Mouse (Mus musculus) megakaryocyte, embryonic 14.5 days (primary cell): ENCODE results near the gene Sez6l. TPM values are rescaled to one million over a fixed set of nuclear protein-coding genes. Genes with fewer than 3 reads are reported as not detected.

Source experiments
- H3K27me3 ChIP-seq: replicated peaks from 2 replicates; pipeline ENCODE3; 2012; ENCODE audit warnings: inconsistent platforms
- H3K36me3 ChIP-seq: replicated peaks from 2 replicates; pipeline ENCODE3; 2012; ENCODE audit warnings: low read length, inconsistent platforms, mixed read lengths
- H3K4me1 ChIP-seq: 2 replicates; pipeline ENCODE4 v1.6.1; 2012; ENCODE audit warnings: inconsistent platforms
- H3K4me3 ChIP-seq: replicated peaks from 2 replicates; pipeline ENCODE3; 2012; ENCODE audit warnings: moderate library complexity, mild to moderate bottlenecking, inconsistent platforms
- H3K9me3 ChIP-seq: 2 replicates; pipeline ENCODE4 v1.6.1; 2012; ENCODE audit warnings: inconsistent platforms
- FLI1 ChIP-seq: IDR thresholded peaks from 2 replicates; pipeline ENCODE4 v1.6.1; 2012; ENCODE audit warnings: low read length, inconsistent platforms, mixed read lengths
- GATA1 ChIP-seq: IDR thresholded peaks from 3 replicates; pipeline ENCODE4 v1.6.1; 2012; ENCODE audit warnings: mixed read lengths, low read length, inconsistent platforms, borderline replicate concordance
- polyA plus RNA-seq: library from polyadenylated mRNA; stranded (reverse); fragments of >175 nt; gene quantifications from 2 replicates; pipeline ENCODE4 v1.2.3, GENCODE M21; 2012; ENCODE audit warnings: low replicate concordance; ENCODE audit not compliant: insufficient read depth

The Sez6l gene
- polyA plus RNA-seq, 1 experiment, result not detected

DNA sequence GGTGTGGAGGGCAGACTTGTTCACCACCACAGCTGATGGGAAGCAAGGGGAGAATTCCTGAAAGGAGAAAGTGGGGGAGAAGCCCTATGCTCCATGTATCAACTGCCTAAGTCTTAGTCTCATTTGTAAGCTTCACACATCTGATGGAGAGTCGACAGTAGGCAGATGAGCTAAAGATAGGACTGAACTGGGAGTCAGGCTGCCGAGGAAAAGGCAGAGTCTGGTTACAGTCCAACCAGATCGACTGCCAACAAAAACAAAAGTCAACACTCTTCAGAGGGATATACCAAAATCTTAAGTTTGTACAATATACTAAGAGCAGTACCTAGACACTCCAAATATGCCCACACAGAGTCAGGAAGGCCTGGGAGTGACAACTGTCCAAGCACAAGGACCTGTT, 38.7 kb downstream of the Sez6l start:
- H3K4me1 ChIP-seq, result no peaks in the 10 kb centered on the region
- H3K27me3 ChIP-seq, result peaks cover 13% of the 10 kb centered on the region
- H3K4me3 ChIP-seq, result no peak overlapping the region
- TF ChIP-seq FLI1 (no peak), GATA1 (no peak)
- H3K9me3 ChIP-seq, result 0 out of 2 replicates have a peak, but pooled peaks cover under 1% of the 10 kb centered on the region
- no peaks in the 10 kb centered on the region for H3K36me3 ChIP-seq

DNA sequence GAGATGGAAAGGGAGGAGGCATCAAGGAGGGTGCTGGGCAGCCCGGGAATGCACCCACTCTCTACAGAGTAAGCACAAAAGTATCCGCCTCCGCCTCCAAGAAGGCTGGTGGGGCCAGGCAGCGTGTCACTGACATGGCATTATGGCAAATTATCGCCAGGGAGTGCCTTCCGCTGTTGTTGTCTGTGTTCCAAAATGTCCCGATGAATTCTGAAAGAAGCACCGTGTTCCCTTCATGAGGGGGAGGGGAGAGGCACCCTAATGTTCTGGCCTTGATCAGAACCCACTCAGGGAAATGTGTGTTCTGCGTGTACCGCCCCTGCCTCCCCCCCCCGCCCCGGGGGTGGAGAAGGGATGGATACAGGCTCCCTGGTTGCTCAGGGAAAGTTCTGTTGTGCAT, 41.1 kb downstream of the Sez6l start:
- TF ChIP-seq GATA1 (no peak), FLI1 (no peak)
- no peaks in the 10 kb centered on the region for H3K36me3 ChIP-seq

DNA sequence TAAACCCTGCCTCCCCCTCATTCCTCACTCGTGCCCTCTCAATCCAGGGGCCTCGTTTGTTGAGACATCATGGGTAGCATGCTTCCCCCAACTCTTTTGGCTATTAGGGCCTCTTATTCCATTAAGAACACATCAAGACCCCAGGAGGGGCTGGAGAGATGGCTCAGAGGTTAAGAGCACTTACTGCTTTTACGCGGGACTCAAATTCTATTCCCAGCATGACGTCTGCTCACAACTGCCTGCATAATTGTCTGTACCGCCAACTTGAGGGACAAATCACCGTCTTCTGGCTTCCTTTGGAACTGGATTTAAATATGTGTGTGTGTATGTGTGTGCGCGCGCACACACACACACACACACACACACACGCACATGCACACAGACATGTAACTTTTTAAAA, 42.8 kb downstream of the Sez6l start:
- no peaks in the 10 kb centered on the region for H3K4me1 ChIP-seq
- H3K4me3 ChIP-seq, result no peak overlapping the region
- peaks cover 24% of the 10 kb centered on the region for H3K27me3 ChIP-seq
- TF ChIP-seq GATA1 (no peak), FLI1 (no peak)
- H3K9me3 ChIP-seq, result peaks cover 13% of the 10 kb centered on the region
- no peaks in the 10 kb centered on the region for H3K36me3 ChIP-seq

More for the DNA sequence above, 41.1 kb downstream of the Sez6l start:
- no peaks in the 10 kb centered on the region for H3K4me1 ChIP-seq
- no peak overlapping the region for H3K4me3 ChIP-seq
- H3K9me3 ChIP-seq, result peaks cover 13% of the 10 kb centered on the region
- H3K27me3 ChIP-seq, result peaks cover 17% of the 10 kb centered on the region

DNA sequence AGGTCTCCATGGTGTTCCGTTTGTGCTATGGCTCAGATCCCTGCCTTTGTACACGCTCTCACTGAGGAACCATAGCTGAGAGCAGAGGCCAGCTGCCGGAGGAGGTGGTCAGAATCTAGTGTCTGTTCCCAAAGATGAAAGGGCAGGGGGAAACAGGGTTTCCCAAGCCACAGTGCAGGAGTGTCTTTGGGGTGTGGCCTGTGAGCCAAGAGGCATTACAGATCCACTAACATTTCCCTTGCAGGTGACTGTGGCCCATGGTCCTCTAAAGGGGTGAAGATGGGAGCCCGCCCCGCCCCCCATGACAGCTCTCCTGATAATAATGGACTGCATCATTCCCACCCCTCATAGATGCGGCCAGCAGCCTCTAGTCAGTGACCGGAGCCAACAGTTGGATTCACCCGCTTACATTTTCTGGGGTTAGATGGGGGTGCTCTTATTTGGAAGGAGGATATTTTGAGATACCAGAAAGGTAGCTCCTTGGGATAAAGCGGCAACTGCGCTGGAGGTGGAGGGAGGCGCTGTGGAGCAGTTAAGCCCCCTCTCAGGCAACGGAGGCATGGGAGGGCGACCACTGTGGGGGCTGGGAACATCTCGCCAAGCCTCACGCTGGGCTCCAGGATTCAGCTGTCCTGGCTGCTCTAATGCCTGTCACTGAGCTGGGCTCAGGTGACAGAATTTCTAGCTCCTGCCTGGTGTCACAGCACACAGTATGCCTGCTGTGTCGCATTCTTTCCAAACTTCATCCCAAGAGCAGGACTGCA, 43.5 kb downstream of the Sez6l start:
- Histone ChIP-seq H3K27me3 (peaks cover 22% of the 10 kb centered on the region), H3K4me3 (no peak overlapping the region), H3K4me1 (no peaks in the 10 kb centered on the region), H3K36me3 (no peaks in the 10 kb centered on the region), H3K9me3 (peaks cover 13% of the 10 kb centered on the region)
- TF ChIP-seq GATA1, result no peak
- no peak for TF ChIP-seq FLI1

DNA sequence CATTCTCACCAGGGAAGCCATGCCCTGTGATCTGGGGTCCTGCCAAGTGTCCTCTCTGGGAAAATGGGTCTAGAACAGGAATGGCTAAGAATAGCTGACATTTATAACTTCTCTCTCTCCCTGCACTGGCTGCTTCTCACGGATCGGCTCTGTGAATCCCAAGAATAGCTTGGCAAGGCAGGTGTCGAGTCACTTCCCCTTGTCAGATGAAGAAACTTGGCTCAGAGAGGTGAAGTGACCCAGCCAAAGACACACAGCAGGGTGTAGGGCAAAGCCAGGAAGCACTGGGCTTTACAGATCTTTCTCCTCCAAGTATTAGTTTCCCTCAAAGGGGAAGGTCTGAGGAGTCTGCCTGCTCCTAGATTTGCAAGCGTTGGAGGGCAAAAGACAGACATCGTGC, 44.1 kb downstream of the Sez6l start:
- Histone ChIP-seq H3K36me3 (no peaks in the 10 kb centered on the region), H3K9me3 (peaks cover 13% of the 10 kb centered on the region), H3K4me3 (no peak overlapping the region), H3K27me3 (peaks cover 22% of the 10 kb centered on the region), H3K4me1 (no peaks in the 10 kb centered on the region)
- no peak for TF ChIP-seq GATA1
- TF ChIP-seq FLI1, result no peak

DNA sequence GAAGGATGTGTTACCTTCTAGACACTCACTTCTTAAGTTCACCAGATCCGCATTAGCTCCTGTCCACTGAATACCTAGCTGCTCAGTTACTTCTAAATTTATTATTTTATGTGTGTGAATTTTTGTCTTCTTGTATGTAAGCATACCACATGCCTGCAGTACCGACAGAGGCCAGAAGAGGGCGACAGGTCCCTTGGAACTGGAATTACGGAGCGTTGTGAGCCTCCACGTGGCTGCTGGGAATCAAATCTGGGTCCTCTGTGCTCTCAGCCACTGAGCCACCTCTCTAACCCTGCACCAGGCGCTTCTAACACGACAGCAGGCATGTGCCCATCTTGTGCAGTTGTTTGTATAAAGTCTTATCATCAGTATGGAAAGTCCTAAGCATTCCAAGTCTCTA, 44.8 kb downstream of the Sez6l start:
- TF ChIP-seq FLI1, result no peak
- TF ChIP-seq GATA1, result no peak
- H3K9me3 ChIP-seq, result peaks cover 13% of the 10 kb centered on the region
- H3K4me3 ChIP-seq, result no peak overlapping the region
- H3K27me3 ChIP-seq, result peaks cover 19% of the 10 kb centered on the region
- no peaks in the 10 kb centered on the region for H3K36me3 ChIP-seq
- no peaks in the 10 kb centered on the region for H3K4me1 ChIP-seq

DNA sequence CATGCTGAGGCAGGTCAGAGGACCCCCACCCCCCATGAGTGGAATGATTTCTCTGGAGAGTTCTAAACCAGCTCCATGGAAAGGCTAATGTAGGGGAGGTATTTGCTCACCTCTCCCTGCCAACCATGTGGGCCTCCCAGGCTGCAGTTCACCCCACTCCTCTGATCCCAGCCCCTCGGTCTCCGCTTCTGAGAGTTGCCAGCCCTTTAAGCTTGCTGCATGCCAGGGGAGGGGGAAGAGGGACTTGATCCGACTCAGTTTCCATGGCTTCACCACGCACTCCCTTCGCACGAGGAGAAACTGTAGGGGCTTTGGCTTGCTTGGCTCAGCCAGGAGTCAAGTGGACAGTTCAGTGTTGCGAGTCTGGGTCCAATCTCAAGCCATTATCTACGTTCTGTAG, 45.9 kb downstream of the Sez6l start:
- peaks cover 13% of the 10 kb centered on the region for H3K9me3 ChIP-seq
- H3K36me3 ChIP-seq, result no peaks in the 10 kb centered on the region
- H3K4me1 ChIP-seq, result no peaks in the 10 kb centered on the region
- no peak overlapping the region for H3K4me3 ChIP-seq
- TF ChIP-seq GATA1 (no peak), FLI1 (no peak)
- peaks cover 24% of the 10 kb centered on the region for H3K27me3 ChIP-seq

DNA sequence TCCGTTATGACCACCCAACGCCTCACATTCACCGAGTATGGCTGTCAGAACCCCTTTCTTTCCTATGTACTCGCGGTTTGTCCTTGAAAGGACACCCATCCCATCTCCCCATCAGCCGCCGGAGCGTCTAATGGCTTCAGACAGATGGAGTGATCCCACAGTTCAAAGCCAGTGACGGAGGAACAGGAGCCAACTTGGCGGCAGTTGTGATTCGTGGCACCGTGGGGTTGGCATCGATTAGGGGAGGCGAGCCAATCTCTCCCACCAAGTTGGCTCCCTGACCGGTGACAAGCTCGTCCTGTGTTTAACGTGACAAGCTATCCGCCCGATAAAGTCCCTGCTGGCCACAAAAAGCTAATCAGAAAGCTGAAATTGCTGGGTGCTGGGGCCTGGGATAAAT, 50.0 kb downstream of the Sez6l start:
- H3K36me3 ChIP-seq, result no peaks in the 10 kb centered on the region

DNA sequence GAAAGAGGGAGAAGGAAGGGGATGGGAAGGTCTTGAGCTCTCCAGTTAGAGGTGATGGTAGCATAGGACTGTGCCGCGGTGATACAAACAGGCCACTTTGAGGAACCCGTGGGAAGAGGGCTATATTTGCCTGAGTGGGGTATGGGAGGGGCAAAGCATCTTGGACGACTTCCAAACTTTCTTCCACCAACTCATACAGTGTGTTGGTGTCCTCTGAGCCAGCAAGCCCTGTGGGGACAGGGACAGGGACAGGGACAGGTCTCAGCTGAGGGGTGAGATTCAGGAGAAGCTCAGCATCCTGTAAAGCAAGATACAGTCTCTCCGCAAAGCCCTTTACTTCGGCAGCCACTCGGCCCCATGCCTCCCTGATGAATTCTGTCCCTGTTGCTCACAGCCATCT, 50.5 kb downstream of the Sez6l start:
- Histone ChIP-seq H3K4me3 (no peak overlapping the region), H3K9me3 (no peaks in the 10 kb centered on the region), H3K4me1 (no peaks in the 10 kb centered on the region), H3K36me3 (no peaks in the 10 kb centered on the region), H3K27me3 (peaks cover 37% of the 10 kb centered on the region)
- no peak for TF ChIP-seq GATA1
- no peak for TF ChIP-seq FLI1

More for the DNA sequence above, 50.0 kb downstream of the Sez6l start:
- H3K9me3 ChIP-seq, result no peaks in the 10 kb centered on the region; the same call in 1 of the 2 replicates
- no peak overlapping the region for H3K4me3 ChIP-seq
- H3K4me1 ChIP-seq, result no peaks in the 10 kb centered on the region
- TF ChIP-seq GATA1 (no peak), FLI1 (no peak)
- peaks cover 33% of the 10 kb centered on the region for H3K27me3 ChIP-seq

DNA sequence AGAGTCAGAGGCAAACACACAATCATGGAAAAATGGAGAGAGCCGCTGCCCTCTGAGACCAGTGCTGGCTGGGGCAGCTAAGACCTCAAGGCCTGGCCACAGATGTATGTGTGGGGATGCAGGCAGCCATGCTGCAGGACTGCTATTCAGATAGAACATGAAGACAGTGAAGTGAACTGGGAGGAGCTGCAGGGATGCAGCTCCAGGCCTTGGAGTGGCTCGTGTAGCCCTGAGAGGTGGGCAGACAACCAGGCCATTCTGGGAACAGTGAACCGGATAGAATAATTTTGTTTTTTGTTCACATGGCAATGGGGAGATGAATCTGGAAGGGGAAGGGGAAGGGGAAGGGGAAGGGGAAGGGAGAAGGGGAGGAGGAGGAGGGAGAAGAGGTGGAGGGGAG, 51.0 kb downstream of the Sez6l start:
- no peaks in the 10 kb centered on the region for H3K9me3 ChIP-seq
- no peaks in the 10 kb centered on the region for H3K4me1 ChIP-seq
- no peak for TF ChIP-seq FLI1
- no peak for TF ChIP-seq GATA1
- H3K4me3 ChIP-seq, result no peak overlapping the region
- H3K27me3 ChIP-seq, result peaks cover 38% of the 10 kb centered on the region
- H3K36me3 ChIP-seq, result no peaks in the 10 kb centered on the region
